Mouse (Mus musculus) E14TG2a.4 (cell line): ENCODE measurements around the gene Thra.

Source experiments
- CTCF ChIP-seq: conservative IDR thresholded peaks from 2 replicates; pipeline ENCODE4 v1.5.1; 2014; ENCODE audit warnings: low read length
- NANOG ChIP-seq: IDR thresholded peaks from 2 replicates; pipeline ENCODE4 v1.6.1; 2014; ENCODE audit warnings: borderline replicate concordance, low read length, mixed read lengths

- TF ChIP-seq CTCF = no peak
- TF ChIP-seq NANOG = no peak
Observed at GRCm38 (mm10) chr11:98795714-98796514, 55.5 kb downstream of the Thra start.
